Mouse (Mus musculus): ENCODE measurements around the gene Ccdc85c. TPM values are rescaled to one million over a fixed set of nuclear protein-coding genes. Genes with fewer than 3 reads are reported as not detected.

Ccdc85c gene
- polyA plus RNA-seq, 1 experiment from 2014 or later, result 20.4 TPM

DNA sequence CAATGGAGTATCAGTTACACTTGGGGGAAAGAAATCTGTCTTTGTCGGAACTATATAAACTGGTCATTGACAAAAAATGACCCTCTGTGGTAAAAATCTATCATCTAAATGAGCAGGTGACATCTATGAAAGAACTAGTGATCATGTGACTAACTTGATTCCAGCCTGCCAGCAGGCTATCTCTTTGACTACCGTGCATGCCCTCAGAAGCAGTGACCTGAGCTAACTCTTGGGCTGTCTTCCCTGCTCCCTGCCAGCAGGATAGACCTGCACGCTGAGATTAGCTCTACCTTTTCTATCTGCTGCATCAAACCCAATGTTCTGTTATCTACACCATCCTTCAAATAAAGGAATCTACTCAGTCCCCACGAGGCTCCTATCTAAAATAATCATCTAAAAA is 102.6 kb downstream of the Ccdc85c start:
- no peak overlapping the region for H3K27ac ChIP-seq (ENCODE audit: low read depth, low read length)
- peaks cover 2% of the 10 kb centered on the region for H3K4me1 ChIP-seq (ENCODE audit: control insufficient read depth, insufficient read depth, low read length)
- ATAC-seq (ENCODE audit: low FRiP score) (no peak), DNase-seq (ENCODE audit: low spot score, missing footprints) (no peak)
- 78% methylated on average over 4 of the region's 4 CpGs for WGBS
- no peak overlapping the region for H3K9ac ChIP-seq (ENCODE audit: low read length)
- no peaks in the 10 kb centered on the region for H3K36me3 ChIP-seq (ENCODE audit: control insufficient read depth, insufficient read depth, low read length)
- no peak overlapping the region for H3K4me3 ChIP-seq (ENCODE audit: low read depth, low read length)
- H3K4me2 ChIP-seq, result no peak overlapping the region
- H3K27me3 ChIP-seq (ENCODE audit: control insufficient read depth, insufficient read depth, low read length), result no peaks in the 10 kb centered on the region
- H3K9me3 ChIP-seq (ENCODE audit: control insufficient read depth, low read length), result no peaks in the 10 kb centered on the region

GRCm38 (mm10) chr12:108171336-108171735 is 103.9 kb downstream of the Ccdc85c start:
- H3K4me1 ChIP-seq (ENCODE audit: control insufficient read depth, insufficient read depth, low read length), result no peaks in the 10 kb centered on the region
- no peak overlapping the region for H3K27ac ChIP-seq (ENCODE audit: low read depth, low read length)
- H3K9ac ChIP-seq (ENCODE audit: low read length), result no peak overlapping the region
- ATAC-seq (ENCODE audit: low FRiP score) (no peak), DNase-seq (ENCODE audit: low spot score, missing footprints) (no peak)
- H3K4me2 ChIP-seq, result no peak overlapping the region
- no peaks in the 10 kb centered on the region for H3K36me3 ChIP-seq (ENCODE audit: control insufficient read depth, insufficient read depth, low read length)
- no peaks in the 10 kb centered on the region for H3K27me3 ChIP-seq (ENCODE audit: control insufficient read depth, insufficient read depth, low read length)
- no peaks in the 10 kb centered on the region for H3K9me3 ChIP-seq (ENCODE audit: control insufficient read depth, low read length)
- no peak overlapping the region for H3K4me3 ChIP-seq (ENCODE audit: low read depth, low read length)

DNA sequence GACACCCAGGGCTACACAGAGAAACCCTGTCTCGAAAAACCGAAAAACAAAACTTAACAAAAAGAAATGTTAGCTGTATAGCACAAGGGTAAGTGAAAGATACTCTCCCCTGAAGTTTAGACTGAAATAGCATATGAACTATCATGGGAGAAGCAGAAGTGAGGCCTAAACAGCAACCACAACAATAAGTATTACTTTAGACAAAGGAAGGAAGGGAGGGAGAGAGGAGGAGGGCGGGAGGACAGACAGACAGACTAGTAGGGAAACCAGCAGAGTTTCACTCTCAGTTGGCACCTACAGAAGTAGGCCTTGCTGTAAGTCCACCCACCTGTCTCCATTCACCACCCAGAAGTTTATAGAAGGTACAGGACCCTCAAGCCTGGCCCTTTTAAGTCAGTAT is 104.8 kb downstream of the Ccdc85c start:
- Histone ChIP-seq H3K4me3 (ENCODE audit: low read depth, low read length) (no peak overlapping the region), H3K36me3 (ENCODE audit: control insufficient read depth, insufficient read depth, low read length) (no peaks in the 10 kb centered on the region), H3K27me3 (ENCODE audit: control insufficient read depth, insufficient read depth, low read length) (no peaks in the 10 kb centered on the region), H3K4me2 (no peak overlapping the region), H3K27ac (ENCODE audit: low read depth, low read length) (no peak overlapping the region), H3K9ac (ENCODE audit: low read length) (no peak overlapping the region), H3K4me1 (ENCODE audit: control insufficient read depth, insufficient read depth, low read length) (no peaks in the 10 kb centered on the region), H3K9me3 (ENCODE audit: control insufficient read depth, low read length) (no peaks in the 10 kb centered on the region)
- no peak for ATAC-seq (ENCODE audit: low FRiP score)
- WGBS, result 84% methylated on average over 3 of the region's 3 CpGs
- no peak for DNase-seq (ENCODE audit: low spot score, missing footprints)

GRCm38 (mm10) chr12:108168909-108169308 is 106.3 kb downstream of the Ccdc85c start:
- no peak for DNase-seq (ENCODE audit: low spot score, missing footprints)

DNA sequence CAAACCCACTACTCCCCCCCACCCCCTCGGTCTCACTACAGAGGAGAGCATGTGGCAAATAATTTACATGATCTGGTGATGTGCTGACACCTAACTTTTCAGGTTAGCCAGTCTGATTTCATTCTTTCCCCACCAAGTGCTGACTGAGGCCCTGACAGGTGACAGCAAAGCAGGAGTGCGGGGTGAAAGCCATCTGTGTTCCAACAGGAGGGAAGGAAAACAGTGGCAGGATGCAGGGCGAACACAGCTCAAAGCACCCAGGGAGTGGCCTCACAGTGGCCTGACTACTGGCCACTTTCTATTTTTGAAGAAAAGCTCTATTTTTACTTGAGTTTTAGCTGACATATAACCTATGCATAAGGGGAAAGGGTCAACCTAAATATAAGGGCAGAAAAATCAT is 111.5 kb downstream of the Ccdc85c start:
- 85% methylated on average over 3 of the region's 3 CpGs for WGBS
- no peak overlapping the region for H3K4me3 ChIP-seq (ENCODE audit: low read depth, low read length)
- H3K27ac ChIP-seq (ENCODE audit: low read depth, low read length), result no peak overlapping the region
- H3K4me2 ChIP-seq, result no peak overlapping the region
- peaks cover 2% of the 10 kb centered on the region; the same call in 1 of the 2 replicates for H3K36me3 ChIP-seq (ENCODE audit: control insufficient read depth, insufficient read depth, low read length)
- no peaks in the 10 kb centered on the region for H3K4me1 ChIP-seq (ENCODE audit: control insufficient read depth, insufficient read depth, low read length)
- H3K9ac ChIP-seq (ENCODE audit: low read length), result no peak overlapping the region
- ATAC-seq (ENCODE audit: low FRiP score) (no peak), DNase-seq (ENCODE audit: low spot score, missing footprints) (no peak)
- H3K27me3 ChIP-seq (ENCODE audit: control insufficient read depth, insufficient read depth, low read length), result no peaks in the 10 kb centered on the region
- H3K9me3 ChIP-seq (ENCODE audit: control insufficient read depth, low read length), result no peaks in the 10 kb centered on the region

More at GRCm38 (mm10) chr12:108168909-108169308, 106.3 kb downstream of the Ccdc85c start:
- H3K27me3 ChIP-seq (ENCODE audit: control insufficient read depth, insufficient read depth, low read length), result no peaks in the 10 kb centered on the region
- H3K9me3 ChIP-seq (ENCODE audit: control insufficient read depth, low read length), result no peaks in the 10 kb centered on the region
- no peak for ATAC-seq (ENCODE audit: low FRiP score)
- H3K36me3 ChIP-seq (ENCODE audit: control insufficient read depth, insufficient read depth, low read length), result no peaks in the 10 kb centered on the region
- no peak overlapping the region for H3K4me2 ChIP-seq
- no peak overlapping the region for H3K4me3 ChIP-seq (ENCODE audit: low read depth, low read length)
- 86% methylated on average over 3 of the region's 3 CpGs for WGBS
- H3K9ac ChIP-seq (ENCODE audit: low read length), result no peak overlapping the region
- H3K27ac ChIP-seq (ENCODE audit: low read depth, low read length), result no peak overlapping the region
- no peaks in the 10 kb centered on the region for H3K4me1 ChIP-seq (ENCODE audit: control insufficient read depth, insufficient read depth, low read length)

DNA sequence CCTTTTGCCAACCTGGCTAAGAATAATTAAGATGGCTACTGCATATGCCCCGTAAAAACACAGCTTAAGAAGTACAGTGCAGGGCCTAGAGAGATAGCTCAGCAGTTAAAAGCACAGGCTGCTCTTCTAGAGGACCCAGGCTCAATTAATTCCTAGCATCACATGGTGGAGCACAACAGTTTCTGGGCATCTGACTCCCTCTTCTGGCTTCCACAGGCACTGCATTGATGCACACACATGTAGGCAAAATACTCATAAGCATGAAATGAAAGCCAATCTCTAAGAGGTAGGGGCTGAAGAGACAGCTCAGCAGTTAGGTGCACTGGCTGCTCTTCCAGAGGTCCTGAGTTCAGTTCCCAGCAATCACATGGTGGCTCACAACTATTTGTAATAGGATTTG is 113.2 kb downstream of the Ccdc85c start:
- no peak for ATAC-seq (ENCODE audit: low FRiP score)

DNA sequence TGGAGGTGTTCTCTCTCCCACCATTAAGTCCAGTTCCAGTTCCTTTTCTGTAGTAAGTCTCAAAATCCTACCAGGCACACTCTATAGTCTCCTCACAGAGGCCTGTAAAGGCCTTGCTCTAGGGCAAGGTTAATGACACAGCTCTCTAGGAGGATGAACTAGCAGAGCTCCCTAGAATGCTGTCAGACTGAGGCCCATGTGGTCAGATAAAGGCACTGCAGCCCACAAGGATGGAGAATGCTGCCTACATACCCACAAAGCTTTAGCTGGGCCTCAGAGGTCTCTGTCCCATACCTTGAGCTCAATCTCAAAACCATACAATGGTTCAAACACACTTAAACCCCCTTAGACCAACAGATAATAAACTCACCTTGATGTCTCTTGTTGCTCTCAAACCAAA is 115.4 kb downstream of the Ccdc85c start:
- ATAC-seq (ENCODE audit: low FRiP score) (no peak), DNase-seq (ENCODE audit: low spot score, missing footprints) (no peak)
- no peaks in the 10 kb centered on the region for H3K27me3 ChIP-seq (ENCODE audit: control insufficient read depth, insufficient read depth, low read length)
- H3K27ac ChIP-seq (ENCODE audit: low read depth, low read length), result no peak overlapping the region
- H3K9me3 ChIP-seq (ENCODE audit: control insufficient read depth, low read length), result no peaks in the 10 kb centered on the region
- no peak overlapping the region for H3K4me3 ChIP-seq (ENCODE audit: low read depth, low read length)
- no peak overlapping the region for H3K4me2 ChIP-seq
- H3K9ac ChIP-seq (ENCODE audit: low read length), result no peak overlapping the region
- no peaks in the 10 kb centered on the region for H3K4me1 ChIP-seq (ENCODE audit: control insufficient read depth, insufficient read depth, low read length)
- peaks cover 2% of the 10 kb centered on the region; the same call in 1 of the 2 replicates for H3K36me3 ChIP-seq (ENCODE audit: control insufficient read depth, insufficient read depth, low read length)

More for the DNA sequence above, 113.2 kb downstream of the Ccdc85c start:
- H3K27me3 ChIP-seq (ENCODE audit: control insufficient read depth, insufficient read depth, low read length), result no peaks in the 10 kb centered on the region
- no peak overlapping the region for H3K27ac ChIP-seq (ENCODE audit: low read depth, low read length)
- DNase-seq (ENCODE audit: low spot score, missing footprints), result no peak
- H3K4me1 ChIP-seq (ENCODE audit: control insufficient read depth, insufficient read depth, low read length), result no peaks in the 10 kb centered on the region
- H3K4me2 ChIP-seq, result no peak overlapping the region
- 89% methylated on average over 1 of the region's 1 CpGs for WGBS
- H3K9me3 ChIP-seq (ENCODE audit: control insufficient read depth, low read length), result no peaks in the 10 kb centered on the region
- peaks cover 2% of the 10 kb centered on the region; the same call in 1 of the 2 replicates for H3K36me3 ChIP-seq (ENCODE audit: control insufficient read depth, insufficient read depth, low read length)
- H3K4me3 ChIP-seq (ENCODE audit: low read depth, low read length), result no peak overlapping the region
- no peak overlapping the region for H3K9ac ChIP-seq (ENCODE audit: low read length)

Other genes with a start within 250 kb of the Ccdc85c start
- 83.3 and 92.0 TPM in 2 replicates for gene Setd3, start 96.1 kb downstream of the Ccdc85c start, polyA plus RNA-seq (2014; fragmentation: Nextera tagmentation; extraction: Ambion mirVana)
- gene Ccnk, start 95.8 kb downstream of the Ccdc85c start, polyA plus RNA-seq (2014; fragmentation: Nextera tagmentation; extraction: Ambion mirVana), result 8.1 and 9.0 TPM in 2 replicates
- gene Hhipl1, start 30.8 kb upstream of the Ccdc85c start, polyA plus RNA-seq (2014; fragmentation: Nextera tagmentation; extraction: Ambion mirVana), result 2.7 and 3.5 TPM in 2 replicates
- 8.6 and 10.2 TPM in 2 replicates for gene Cyp46a1, start 59.0 kb upstream of the Ccdc85c start, polyA plus RNA-seq (2014; fragmentation: Nextera tagmentation; extraction: Ambion mirVana)
- 108 and 111 TPM in 2 replicates for gene Eml1, start 95.5 kb upstream of the Ccdc85c start, polyA plus RNA-seq (2014; fragmentation: Nextera tagmentation; extraction: Ambion mirVana)

Measured in midbrain, embryonic 11.5 days (tissue).